Mouse (Mus musculus): ENCODE data around the gene Gm5795. TPM values are rescaled to one million over a fixed set of nuclear protein-coding genes. Genes with fewer than 3 reads are reported as not detected.
"Not testable (repeated sequence)": the region's sequence is repeated elsewhere in the genome, so short reads cannot be mapped to it uniquely, and the experiment has no call there.

The Gm5795 gene
- not detected in 2 replicates for polyA plus RNA-seq (2014; fragmentation: Nextera tagmentation; extraction: Ambion mirVana)

- no CpG with 5 or more reads among the region's 2 CpGs for WGBS
- H3K4me1 ChIP-seq (ENCODE audit: control insufficient read depth, insufficient read depth, low read length); DNase-seq (ENCODE audit: low spot score); H3K27me3 ChIP-seq (ENCODE audit: control insufficient read depth, insufficient read depth, low read length); H3K4me3 ChIP-seq (ENCODE audit: low read depth, low read length); H3K9me3 ChIP-seq (ENCODE audit: control insufficient read depth, low read length); H3K4me2 ChIP-seq (ENCODE audit: low read depth, severe bottlenecking); H3K27ac ChIP-seq (replicated peaks; ENCODE audit: low read depth, low read length); H3K36me3 ChIP-seq (ENCODE audit: control insufficient read depth, insufficient read depth, low read length); H3K9ac ChIP-seq (ENCODE audit: low read length); ATAC-seq (ENCODE audit: insufficient number of reproducible peaks, low FRiP score, low TSS enrichment, low read depth): not testable (repeated sequence)
Observed at GRCm38 (mm10) chr14:3187955-3188354, at the start of gene Gm5795. TSS of gene Gm5795 (plus strand) at chr14:3188255.

DNA sequence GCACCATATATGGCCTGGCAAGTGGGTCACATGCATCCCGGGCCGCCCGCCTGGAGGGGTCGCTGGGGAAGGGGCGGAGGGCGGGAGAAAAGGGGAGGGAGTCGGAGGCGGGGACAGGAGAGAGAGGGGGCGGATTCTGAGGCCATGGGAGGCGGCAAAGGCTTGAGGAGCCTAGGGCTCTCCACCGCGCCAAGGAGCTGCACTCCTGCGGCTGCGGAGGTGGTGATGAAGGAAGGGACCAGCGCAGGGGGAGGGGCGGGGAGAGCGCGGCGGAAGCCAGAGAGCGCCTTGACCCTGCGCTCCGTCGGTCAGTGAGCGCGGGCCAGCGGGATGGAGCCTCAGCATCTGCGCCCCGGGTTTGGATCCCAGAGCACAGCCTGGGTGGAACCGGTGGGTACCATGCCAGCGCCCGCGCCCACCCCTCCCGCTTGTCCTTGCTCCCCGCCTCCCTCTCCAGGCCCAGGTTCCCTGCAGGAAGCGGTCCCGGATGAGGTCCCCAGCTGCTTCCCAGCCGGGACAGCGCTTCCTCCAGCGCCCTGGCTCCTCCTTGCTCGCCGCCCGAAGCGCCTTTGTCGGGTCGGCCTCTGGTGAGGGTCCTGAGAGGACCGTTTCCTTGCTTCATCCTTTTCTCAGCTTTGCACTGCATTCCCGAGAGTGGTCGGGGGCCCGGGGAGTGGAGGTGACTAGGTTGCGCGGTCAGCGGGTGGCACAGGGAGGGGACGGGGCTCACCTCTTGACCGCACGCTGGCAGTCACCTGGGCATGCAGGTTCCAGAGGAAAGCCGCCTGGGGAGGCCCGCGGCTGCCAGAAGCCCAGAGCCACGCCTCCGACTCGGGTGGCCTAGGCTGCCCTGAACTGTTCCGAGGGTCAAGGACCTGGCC is 20.5 kb downstream of the Gm5795 start, which contains the start of gene D830030K20Rik:
TSS of gene D830030K20Rik (plus strand) at position 217 of the 881 bp plus-strand sequence.
- ATAC-seq (ENCODE audit: insufficient number of reproducible peaks, low FRiP score, low TSS enrichment, low read depth); H3K9ac ChIP-seq (ENCODE audit: low read length); H3K9me3 ChIP-seq (ENCODE audit: control insufficient read depth, low read length); H3K27me3 ChIP-seq (ENCODE audit: control insufficient read depth, insufficient read depth, low read length); H3K27ac ChIP-seq (replicated peaks; ENCODE audit: low read depth, low read length); H3K4me1 ChIP-seq (ENCODE audit: control insufficient read depth, insufficient read depth, low read length); H3K36me3 ChIP-seq (ENCODE audit: control insufficient read depth, insufficient read depth, low read length): not testable (repeated sequence)
- DNase-seq (ENCODE audit: low spot score): peak; percentile 45
- WGBS: 2% methylated on average over 15 of the region's 62 CpGs
- Histone ChIP-seq H3K4me3 (ENCODE audit: low read depth, low read length) (peak within 1 kb of the TSS; percentile 39), H3K4me2 (ENCODE audit: low read depth, severe bottlenecking) (peak within 1 kb of the TSS; percentile 61)

GRCm38 (mm10) chr14:3209367-3209766 is 21.3 kb downstream of the Gm5795 start:
- H3K9me3 ChIP-seq (ENCODE audit: control insufficient read depth, low read length); H3K36me3 ChIP-seq (ENCODE audit: control insufficient read depth, insufficient read depth, low read length); ATAC-seq (ENCODE audit: insufficient number of reproducible peaks, low FRiP score, low TSS enrichment, low read depth); H3K4me2 ChIP-seq (ENCODE audit: low read depth, severe bottlenecking); H3K4me3 ChIP-seq (ENCODE audit: low read depth, low read length); H3K9ac ChIP-seq (ENCODE audit: low read length); H3K27me3 ChIP-seq (ENCODE audit: control insufficient read depth, insufficient read depth, low read length); H3K4me1 ChIP-seq (ENCODE audit: control insufficient read depth, insufficient read depth, low read length); H3K27ac ChIP-seq (replicated peaks; ENCODE audit: low read depth, low read length): not testable (repeated sequence)
- WGBS: 9% methylated on average over 9 of the region's 11 CpGs
- peak; percentile 41 for DNase-seq (ENCODE audit: low spot score)

Other genes starting within 250 kb of the Gm5795 start
- not detected in 2 replicates for gene Gm2888, start 158.3 kb upstream of the Gm5795 start, polyA plus RNA-seq (2014; fragmentation: Nextera tagmentation; extraction: Ambion mirVana)
- 2.6 and 4.0 TPM in 2 replicates for gene Gm2897, start 139.0 kb upstream of the Gm5795 start, polyA plus RNA-seq (2014; fragmentation: Nextera tagmentation; extraction: Ambion mirVana)
- not detected in 2 replicates for gene Gm10340, start 54.3 kb upstream of the Gm5795 start, polyA plus RNA-seq (2014; fragmentation: Nextera tagmentation; extraction: Ambion mirVana)
- gene D830030K20Rik, start 20.2 kb downstream of the Gm5795 start, polyA plus RNA-seq (2014; fragmentation: Nextera tagmentation; extraction: Ambion mirVana): 7.2 and 7.7 TPM in 2 replicates
- not detected in 2 replicates for gene Gm2956, start 144.4 kb downstream of the Gm5795 start, polyA plus RNA-seq (2014; fragmentation: Nextera tagmentation; extraction: Ambion mirVana)
- not detected in 2 replicates for gene Gm10413, start 206.8 kb downstream of the Gm5795 start, polyA plus RNA-seq (2014; fragmentation: Nextera tagmentation; extraction: Ambion mirVana)
- 0.93 and 1.2 TPM in 2 replicates for gene Gm10409, start 224.4 kb downstream of the Gm5795 start, polyA plus RNA-seq (2014; fragmentation: Nextera tagmentation; extraction: Ambion mirVana)
- gene Gm3005, start 239.8 kb downstream of the Gm5795 start, polyA plus RNA-seq (2014; fragmentation: Nextera tagmentation; extraction: Ambion mirVana): 0.65 and 0.83 TPM in 2 replicates

Measured in limb, embryonic 11.5 days (tissue).